Mouse (Mus musculus) heart, embryonic 13.5 days (tissue): Measurements from ENCODE around the gene Nbr1. TPM values are rescaled to one million over a fixed set of nuclear protein-coding genes. Genes with fewer than 3 reads are reported as not detected.

Experiments used
- ATAC-seq: fragments of 200-750 bp; cut with Nextera tagmentation; 2 replicates; pipeline ENCODE4 v1.8.0; 2017; ENCODE audit warnings: moderate TSS enrichment; ENCODE audit not compliant: insufficient number of reproducible peaks, low FRiP score, low TSS enrichment; ENCODE audit errors: extremely low read depth
- H3K27ac ChIP-seq: fragments of 300-500 bp; sonication (generic); replicated peaks from 2 replicates; pipeline ENCODE4 v1.5.1; 2015; ENCODE audit warnings: moderate library complexity, mild to moderate bottlenecking, inconsistent platforms
- H3K27me3 ChIP-seq: fragments of 300-500 bp; sonication (generic); replicated peaks from 2 replicates; pipeline ENCODE4 v1.6.1; 2015; ENCODE audit warnings: mild to moderate bottlenecking, inconsistent platforms
- H3K36me3 ChIP-seq: fragments of 300-500 bp; sonication (generic); 2 replicates; pipeline ENCODE4 v1.6.1; 2015; ENCODE audit warnings: mild to moderate bottlenecking, inconsistent platforms
- H3K4me1 ChIP-seq: fragments of 300-500 bp; sonication (generic); 2 replicates; pipeline ENCODE4 v1.6.1; 2015; ENCODE audit warnings: inconsistent platforms
- H3K4me2 ChIP-seq: fragments of 300-500 bp; sonication (generic); 2 replicates; pipeline ENCODE4 v1.6.1; 2015; ENCODE audit warnings: inconsistent platforms, mild to moderate bottlenecking, moderate library complexity
- H3K4me3 ChIP-seq: fragments of 300-500 bp; sonication (generic); 2 replicates; pipeline ENCODE4 v1.5.1; 2015; ENCODE audit warnings: moderate library complexity, mild to moderate bottlenecking, inconsistent platforms
- H3K9ac ChIP-seq: fragments of 300-500 bp; sonication (generic); 2 replicates; pipeline ENCODE4 v1.6.1; 2015; ENCODE audit warnings: inconsistent platforms, mild to moderate bottlenecking, moderate library complexity
- H3K9me3 ChIP-seq: fragments of 300-500 bp; sonication (generic); 2 replicates; pipeline ENCODE4 v1.6.1; 2016; ENCODE audit warnings: inconsistent platforms
- WGBS: fragments of 180-500 bp; shearing (Covaris S2); methylation state at CpG from one replicate; pipeline ENCODE4 v1.1.7; 2015; ENCODE audit warnings: mixed read lengths; 5-methylcytosine and 5-hydroxymethylcytosine counted together
- polyA plus RNA-seq: library from polyadenylated mRNA; unstranded; fragments of >200 nt; fragmentation: Nextera tagmentation; extraction: Ambion mirVana; gene quantifications from 2 replicates; pipeline ENCODE4 v1.2.1, GENCODE M21; 2015

Gene Nbr1
- polyA plus RNA-seq, 1 experiment from 2014 or later: 54.9 TPM

- H3K4me2 ChIP-seq: no peak overlapping the region
- no peak overlapping the region for H3K4me3 ChIP-seq
- peaks cover 12% of the 10 kb centered on the region for H3K4me1 ChIP-seq
- H3K36me3 ChIP-seq: peaks cover 31% of the 10 kb centered on the region
- no peak overlapping the region for H3K27ac ChIP-seq
- H3K9me3 ChIP-seq: no peaks in the 10 kb centered on the region
- no peak overlapping the region for H3K9ac ChIP-seq
- ATAC-seq: no peak
- H3K27me3 ChIP-seq: no peaks in the 10 kb centered on the region
Observed at GRCm38 (mm10) chr11:101548526-101548925, 3.4 kb upstream of the Nbr1 start.

GRCm38 (mm10) chr11:101552476-101553300 is 739 bp downstream of the Nbr1 start:
- Histone ChIP-seq H3K36me3 (peaks cover 37% of the 10 kb centered on the region), H3K9me3 (no peaks in the 10 kb centered on the region), H3K27ac (peak overlapping the region; percentile 94), H3K4me3 (peak overlapping the region; percentile 72), H3K4me2 (peak overlapping the region; percentile 83), H3K4me1 (peaks cover 24% of the 10 kb centered on the region), H3K27me3 (no peaks in the 10 kb centered on the region), H3K9ac (peak overlapping the region; percentile 91)
- ATAC-seq: peak; percentile 95
- under 1% methylated on average over 37 of the region's 37 CpGs for WGBS

GRCm38 (mm10) chr11:101553354-101553930 is 1.5 kb downstream of the Nbr1 start:
- ATAC-seq: no peak
- H3K9ac ChIP-seq: peak overlapping the region; percentile 91

GRCm38 (mm10) chr11:101556541-101556940 is 4.6 kb downstream of the Nbr1 start:
- WGBS: 89% methylated on average over 7 of the region's 7 CpGs
- Histone ChIP-seq H3K9me3 (no peaks in the 10 kb centered on the region), H3K36me3 (peaks cover 63% of the 10 kb centered on the region), H3K4me1 (peaks cover 18% of the 10 kb centered on the region), H3K4me3 (no peak overlapping the region), H3K9ac (no peak overlapping the region), H3K27ac (no peak overlapping the region), H3K27me3 (no peaks in the 10 kb centered on the region), H3K4me2 (no peak overlapping the region)
- ATAC-seq: no peak

More at GRCm38 (mm10) chr11:101553354-101553930, 1.5 kb downstream of the Nbr1 start:
- Histone ChIP-seq H3K4me2 (peak overlapping the region; percentile 83), H3K27me3 (no peaks in the 10 kb centered on the region), H3K9me3 (no peaks in the 10 kb centered on the region), H3K4me1 (peaks cover 24% of the 10 kb centered on the region), H3K36me3 (peaks cover 37% of the 10 kb centered on the region), H3K27ac (peak overlapping the region; percentile 89), H3K4me3 (peak overlapping the region; percentile 72)
- 15% methylated on average over 8 of the region's 8 CpGs for WGBS

- H3K4me3 ChIP-seq: no peak overlapping the region
- H3K9ac ChIP-seq: no peak overlapping the region
- 86% methylated on average over 2 of the region's 2 CpGs for WGBS
- H3K4me2 ChIP-seq: no peak overlapping the region
- peaks cover 67% of the 10 kb centered on the region for H3K36me3 ChIP-seq
- H3K27me3 ChIP-seq: no peaks in the 10 kb centered on the region
- H3K27ac ChIP-seq: no peak overlapping the region
- no peak for ATAC-seq
- H3K4me1 ChIP-seq: peaks cover 18% of the 10 kb centered on the region
- H3K9me3 ChIP-seq: no peaks in the 10 kb centered on the region
Observed at GRCm38 (mm10) chr11:101556954-101557353, 5.0 kb downstream of the Nbr1 start.

- peaks cover 96% of the 10 kb centered on the region for H3K36me3 ChIP-seq
Observed at GRCm38 (mm10) chr11:101562391-101562790, 10.4 kb downstream of the Nbr1 start.

GRCm38 (mm10) chr11:101568421-101568820 is 16.5 kb downstream of the Nbr1 start:
- no peaks in the 10 kb centered on the region for H3K4me1 ChIP-seq
- no peak; the same call in 1 of the 2 replicates for ATAC-seq
- H3K27me3 ChIP-seq: no peaks in the 10 kb centered on the region
- H3K27ac ChIP-seq: no peak overlapping the region
- no peak overlapping the region for H3K9ac ChIP-seq
- H3K4me3 ChIP-seq: no peak overlapping the region
- no peaks in the 10 kb centered on the region for H3K9me3 ChIP-seq
- no peak overlapping the region for H3K4me2 ChIP-seq
- peaks cover 96% of the 10 kb centered on the region for H3K36me3 ChIP-seq
- 83% methylated on average over 3 of the region's 3 CpGs for WGBS

More at GRCm38 (mm10) chr11:101562391-101562790, 10.4 kb downstream of the Nbr1 start:
- peaks cover 3% of the 10 kb centered on the region; the same call in 1 of the 2 replicates for H3K4me1 ChIP-seq
- H3K9ac ChIP-seq: no peak overlapping the region
- ATAC-seq: no peak
- no peak overlapping the region for H3K4me3 ChIP-seq
- WGBS: 31% methylated on average over 5 of the region's 5 CpGs
- H3K9me3 ChIP-seq: no peaks in the 10 kb centered on the region
- no peak overlapping the region for H3K4me2 ChIP-seq
- H3K27ac ChIP-seq: no peak overlapping the region
- no peaks in the 10 kb centered on the region for H3K27me3 ChIP-seq

- Histone ChIP-seq H3K4me2 (no peak overlapping the region), H3K9me3 (no peaks in the 10 kb centered on the region), H3K27me3 (no peaks in the 10 kb centered on the region), H3K4me3 (no peak overlapping the region), H3K9ac (no peak overlapping the region), H3K27ac (no peak overlapping the region), H3K36me3 (peaks cover 99% of the 10 kb centered on the region), H3K4me1 (no peaks in the 10 kb centered on the region)
- 76% methylated on average over 6 of the region's 6 CpGs for WGBS
- no peak for ATAC-seq
Observed at GRCm38 (mm10) chr11:101576116-101576515, 24.2 kb downstream of the Nbr1 start.

- Histone ChIP-seq H3K4me1 (peaks cover 8% of the 10 kb centered on the region), H3K36me3 (peaks cover 53% of the 10 kb centered on the region), H3K4me2 (no peak overlapping the region), H3K27ac (no peak overlapping the region), H3K9me3 (no peaks in the 10 kb centered on the region), H3K4me3 (no peak overlapping the region), H3K27me3 (no peaks in the 10 kb centered on the region), H3K9ac (no peak overlapping the region)
- 50% methylated on average over 6 of the region's 6 CpGs for WGBS
- ATAC-seq: no peak
Observed at GRCm38 (mm10) chr11:101581081-101581764, 29.3 kb downstream of the Nbr1 start.

GRCm38 (mm10) chr11:101582054-101583035 is 30.4 kb downstream of the Nbr1 start, which contains the start of gene Tmem106a:
Tmem106a (plus strand) TSS chr11:101582242.
- Histone ChIP-seq H3K36me3 (peaks cover 53% of the 10 kb centered on the region), H3K4me1 (peaks cover 8% of the 10 kb centered on the region), H3K9me3 (no peaks in the 10 kb centered on the region), H3K4me2 (peak within 1 kb of the TSS; percentile 66), H3K4me3 (peak within 1 kb of the TSS; percentile 57), H3K27ac (peak within 1 kb of the TSS; percentile 41; the same call in 1 of the 2 replicates), H3K27me3 (no peaks in the 10 kb centered on the region), H3K9ac (peak within 1 kb of the TSS; percentile 80)
- ATAC-seq: no peak
- WGBS: 17% methylated on average over 31 of the region's 31 CpGs
